In genomic region chrX:42068201-42068874, GRCm38 (mm10) we compare ENCODE assay signal across 8 mouse cellular contexts. TPM values are rescaled to one million over a fixed set of nuclear protein-coding genes. Genes with fewer than 3 reads are reported as not detected.
DNase-seq lines count a peak whose midpoint lies in the region; ATAC-seq and TF ChIP-seq lines count a peak whose summit lies in the region.

No protein-coding gene starts in this region.

- no peak for TF ChIP-seq CTCF in brain, embryonic 14.5 days (IDR thresholded peaks at IDR 0.05; ENCODE audit: borderline replicate concordance, extremely low read depth, insufficient read depth, insufficient read length)

- peak; percentile 45; the same call in 1 of the 2 replicates for TF ChIP-seq POLR2A in brain, embryonic 14.5 days (IDR thresholded peaks at IDR 0.05; ENCODE audit: borderline replicate concordance, extremely low read depth, insufficient read depth, insufficient read length, poor library complexity, severe bottlenecking)

- no peaks in the 10 kb centered on the region for H3K36me3 ChIP-seq in heart, embryonic 11.5 days (ENCODE audit: control insufficient read depth, insufficient read depth, low read length)
- H3K36me3 ChIP-seq in kidney, embryonic 15.5 days: no peaks in the 10 kb centered on the region; the same call in 1 of the 2 replicates

- WGBS in heart, embryonic 11.5 days (ENCODE audit: insufficient replicate concordance): 20% methylated on average over 32 of the region's 37 CpGs
- 21% methylated on average over 34 of the region's 37 CpGs for WGBS in kidney, embryonic 15.5 days

- peak overlapping the region; percentile 76 for H3K9ac ChIP-seq in heart, embryonic 11.5 days (ENCODE audit: low read depth, low read length)
- H3K9ac ChIP-seq in kidney, embryonic 15.5 days: peak overlapping the region; percentile 48

- H3K9me3 ChIP-seq in heart, embryonic 11.5 days (replicated peaks; ENCODE audit: control insufficient read depth, low read length): no peaks in the 10 kb centered on the region
- H3K9me3 ChIP-seq in kidney, embryonic 15.5 days (replicated peaks): no peaks in the 10 kb centered on the region

- H3K4me1 ChIP-seq in heart, embryonic 11.5 days (ENCODE audit: control insufficient read depth, insufficient read depth, low read length): no peaks in the 10 kb centered on the region
- H3K4me1 ChIP-seq in kidney, embryonic 15.5 days: peaks cover 3% of the 10 kb centered on the region; the same call in 1 of the 2 replicates

- H3K4me2 ChIP-seq in heart, embryonic 11.5 days: peak overlapping the region; percentile 65
- peak overlapping the region; percentile 54 for H3K4me2 ChIP-seq in kidney, embryonic 15.5 days

- H3K27me3 ChIP-seq in heart, embryonic 11.5 days (ENCODE audit: control insufficient read depth, insufficient read depth, low read length): no peaks in the 10 kb centered on the region
- no peaks in the 10 kb centered on the region for H3K27me3 ChIP-seq in kidney, embryonic 15.5 days

- peak; percentile 58 for DNase-seq in CD4-positive helper T cell, adult 2 months (ENCODE audit: low read depth, low spot score)
- peak; percentile 95 for DNase-seq in brain, embryonic 14.5 days (ENCODE audit: low read depth)
- peak; percentile 79 for DNase-seq in liver
- DNase-seq in monocyte, adult 2 months (ENCODE audit: low read depth in 1 of 2, low spot score in 2 of 2): peak; percentile 31 to 64
- peak; percentile 16 to 35 for DNase-seq in spleen, postnatal 14 days (ENCODE audit: low spot score in 2 of 2)

- H3K4me3 ChIP-seq in heart, embryonic 11.5 days (ENCODE audit: low read depth, low read length): peak overlapping the region; percentile 48
- peak overlapping the region; percentile 49 for H3K4me3 ChIP-seq in kidney, embryonic 15.5 days (replicated peaks)

- peak; percentile 76 for ATAC-seq in erythroblast, adult 5-6 weeks (replicated peaks; ENCODE audit: low FRiP score, poor library complexity, severe bottlenecking)
- ATAC-seq in heart, embryonic 11.5 days (replicated peaks; ENCODE audit: insufficient number of reproducible peaks, low FRiP score, low TSS enrichment): peak; percentile 86
- peak; percentile 94 for ATAC-seq in kidney, embryonic 15.5 days (replicated peaks; ENCODE audit: low FRiP score)

- H3K27ac ChIP-seq in heart, embryonic 11.5 days (ENCODE audit: low read depth, low read length): peak overlapping the region; percentile 91
- H3K27ac ChIP-seq in kidney, embryonic 15.5 days: peak overlapping the region; percentile 94

RNA-seq across cellular contexts. Expression of gene Xiap, which starts 8.9 kb away (rescaled TPM):
- polyA plus RNA-seq in brain, embryonic 14.5 days (2012; rRNA removed): 27.8 and 32.2 TPM in 2 replicates
- 24.2 and 26.3 TPM in 2 replicates for total RNA-seq in erythroblast, adult 5-6 weeks (2015; ENCODE audit: low replicate concordance)
- 23.9 and 33.6 TPM in 2 replicates for total RNA-seq in erythroblast, adult 5-6 weeks (2017; ENCODE audit: low replicate concordance)
- polyA plus RNA-seq in heart, embryonic 11.5 days (2014; fragmentation: Nextera tagmentation; extraction: Ambion mirVana): 13.1 and 14.6 TPM in 2 replicates
- polyA plus RNA-seq in kidney, embryonic 15.5 days (2015; fragmentation: Nextera tagmentation; extraction: Ambion mirVana): 13.9 and 16.5 TPM in 2 replicates

Comparison
In these comparisons a context has a peak if more than half of its experiments do, and no peak if none do; other contexts are left out.
1. Peak in every context shown above with its lines: DNase-seq, ATAC-seq, H3K4me3 ChIP-seq and H3K27ac ChIP-seq.
2. DNase-seq: peak in every context shown above with its lines; median percentile 95 in brain, embryonic 14.5 days; 79 in liver; 58 in CD4-positive helper T cell, adult 2 months; 48 in monocyte, adult 2 months; 26 in spleen, postnatal 14 days.